Mouse (Mus musculus) cortical plate, adult 2 months (tissue): ENCODE results near the gene Hivep2.

Experiments used
- CTCF ChIP-seq: fragments of 200-500 bp; IDR thresholded peaks from 2 replicates; pipeline ENCODE4 v1.5.1; 2011; ENCODE audit warnings: mild to moderate bottlenecking, control low read depth, low read length; ENCODE audit not compliant: insufficient read depth; ENCODE audit errors: extremely low read depth
- POLR2A ChIP-seq: fragments of 200-500 bp; IDR thresholded peaks from 2 replicates; pipeline ENCODE4 v1.6.1; 2011; ENCODE audit warnings: mild to moderate bottlenecking, low read length, control low read depth; ENCODE audit not compliant: insufficient read depth; ENCODE audit errors: extremely low read depth

GRCm38 (mm10) chr10:13946498-13946897 is 19.4 kb upstream of the Hivep2 start:
- TF ChIP-seq CTCF = no peak
- no peak for TF ChIP-seq POLR2A
